Mouse (Mus musculus) brown adipose tissue, adult 24 weeks (tissue): ENCODE results near the gene Psmc6. TPM values are rescaled to one million over a fixed set of nuclear protein-coding genes. Genes with fewer than 3 reads are reported as not detected.

Experiments used
- H3K27ac ChIP-seq: fragments of 200-500 bp; replicated peaks from 2 replicates; pipeline ENCODE4 v1.5.1; 2012; ENCODE audit warnings: low read depth, mild to moderate bottlenecking, low read length
- H3K4me1 ChIP-seq: fragments of 200-500 bp; 2 replicates; pipeline ENCODE4 v1.6.1; 2012; ENCODE audit warnings: low read length, mixed read lengths; ENCODE audit not compliant: control insufficient read depth, insufficient read depth, insufficient read length
- H3K4me3 ChIP-seq: fragments of 200-500 bp; 2 replicates; pipeline ENCODE4 v1.5.1; 2012; ENCODE audit warnings: low read depth, mild to moderate bottlenecking, low read length, moderate library complexity; ENCODE audit not compliant: insufficient read depth
- polyA plus RNA-seq: library from polyadenylated mRNA; stranded (reverse); fragments of >200 nt; gene quantifications from 2 replicates; pipeline ENCODE4 v1.2.4, GENCODE M21; 2012; ENCODE audit not compliant: missing spikeins, insufficient read depth, insufficient read length

The Psmc6 gene
- polyA plus RNA-seq, result 264 and 395 TPM in 2 replicates

DNA sequence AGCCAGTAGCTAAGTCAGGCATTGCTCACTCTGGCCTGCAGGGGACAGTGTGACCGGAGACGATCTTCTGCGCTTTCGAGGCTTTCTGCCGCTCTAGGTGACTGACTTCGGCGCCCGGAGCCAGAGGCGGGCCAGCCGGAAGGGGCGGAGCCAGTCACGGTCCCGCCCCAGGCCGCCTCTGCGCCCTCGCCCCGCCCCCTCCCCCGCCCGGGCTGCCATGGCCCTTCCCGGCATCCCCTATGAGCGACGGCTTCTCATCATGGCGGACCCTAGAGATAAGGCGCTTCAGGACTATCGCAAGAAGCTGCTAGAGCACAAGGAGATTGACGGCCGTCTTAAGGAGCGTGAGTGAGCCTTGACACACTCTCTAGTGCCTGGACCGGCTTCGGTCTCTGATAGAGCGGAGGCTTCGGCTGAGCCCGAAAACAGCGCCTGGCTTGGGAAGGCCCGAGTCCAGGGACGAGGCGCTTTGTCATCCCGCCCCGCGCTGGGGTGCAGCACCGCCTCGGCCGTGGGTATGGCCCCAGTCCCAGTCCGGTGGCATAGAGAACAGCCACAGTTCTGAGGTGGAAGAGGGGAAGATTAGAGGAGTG is at the start of gene Psmc6:
Gene Psmc6, plus strand, starts transcription at position 200 of the 593 bp plus-strand sequence.
- Histone ChIP-seq H3K4me1 (no peaks in the 10 kb centered on the region), H3K27ac (peak within 1 kb of the TSS; percentile 98), H3K4me3 (peak within 1 kb of the TSS; percentile 100)

DNA sequence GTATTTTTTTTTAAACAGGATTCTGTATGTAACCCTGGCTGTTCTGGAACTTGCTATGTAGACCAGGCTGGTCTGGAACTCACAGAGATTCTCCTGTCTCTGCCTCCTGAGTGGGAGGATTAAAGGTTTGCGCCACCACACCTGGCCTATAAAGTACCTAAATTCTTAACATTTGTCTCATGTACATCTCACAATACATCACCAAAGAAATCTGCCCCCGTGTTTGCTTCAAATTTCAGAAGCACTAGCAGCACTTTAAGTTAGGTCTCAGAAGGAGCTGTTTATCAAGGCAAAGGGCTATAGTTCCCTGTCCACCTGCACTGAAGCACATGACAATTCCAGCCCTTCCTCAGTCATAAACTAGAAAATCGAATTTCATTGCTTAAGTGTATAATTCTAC is 47.5 kb upstream of the Psmc6 start:
- Histone ChIP-seq H3K4me1 (no peaks in the 10 kb centered on the region), H3K27ac (no peak overlapping the region), H3K4me3 (no peak overlapping the region)

DNA sequence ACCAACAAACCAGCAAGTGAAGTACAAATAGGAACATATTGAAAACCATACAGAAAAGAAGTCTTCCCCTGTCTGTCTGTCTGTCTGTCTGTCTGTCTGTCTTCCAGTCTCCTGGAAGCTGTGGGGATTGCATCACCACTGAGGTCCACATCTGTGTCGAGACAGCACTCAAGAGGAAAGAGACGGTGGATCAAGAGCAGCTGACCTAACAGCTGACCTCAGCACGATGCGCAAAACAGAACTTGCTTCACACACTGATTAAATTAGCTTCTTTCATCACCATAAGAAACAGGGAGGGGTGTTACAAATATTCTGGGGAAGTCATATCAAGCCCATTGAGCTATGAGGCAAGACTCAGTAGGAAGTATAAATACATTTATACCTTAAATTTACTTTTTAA is 38.0 kb upstream of the Psmc6 start:
- no peaks in the 10 kb centered on the region for H3K4me1 ChIP-seq
- H3K27ac ChIP-seq, result no peak overlapping the region

DNA sequence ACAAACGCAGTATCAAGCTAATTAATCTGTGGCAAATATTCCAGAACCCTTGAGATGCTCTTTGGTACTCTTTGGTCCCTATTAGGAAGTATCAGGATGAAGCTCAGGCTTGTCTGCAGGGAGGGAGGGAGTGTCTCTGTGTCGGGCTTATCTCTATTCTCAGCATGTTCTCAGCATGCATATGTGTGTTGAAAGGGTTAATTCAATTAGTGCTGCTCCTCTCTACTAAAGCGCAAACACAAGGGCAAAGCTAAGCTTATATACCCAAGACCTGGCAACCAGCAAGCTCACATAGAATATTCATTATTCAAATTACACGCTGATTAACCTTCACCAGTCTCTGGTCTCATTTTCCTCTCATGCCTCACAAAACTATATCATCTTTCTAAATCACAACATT is 25.6 kb upstream of the Psmc6 start:
- Histone ChIP-seq H3K4me3 (no peak overlapping the region), H3K4me1 (no peaks in the 10 kb centered on the region), H3K27ac (no peak overlapping the region)

More for the DNA sequence above, 38.0 kb upstream of the Psmc6 start:
- H3K4me3 ChIP-seq, result no peak overlapping the region

DNA sequence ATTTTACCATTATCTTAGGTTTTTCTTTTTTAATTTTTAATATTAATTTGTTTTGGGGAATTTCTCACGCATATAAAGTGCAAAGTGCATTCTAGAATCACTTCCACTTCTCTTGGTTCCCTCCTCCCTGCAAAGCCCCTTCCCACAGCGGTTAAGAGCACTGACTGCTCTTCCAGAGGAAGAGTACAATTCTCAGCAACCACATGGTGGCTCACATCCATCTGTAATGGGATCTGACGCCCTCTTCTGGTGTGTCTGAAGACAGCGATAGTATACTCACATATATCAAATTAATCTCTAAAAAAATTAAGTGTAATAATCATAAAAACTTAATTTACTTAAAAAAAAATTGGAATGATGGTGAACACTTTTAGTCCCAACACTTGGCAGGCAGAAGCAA is 25.2 kb upstream of the Psmc6 start:
- Histone ChIP-seq H3K4me3 (no peak overlapping the region), H3K4me1 (peaks cover under 1% of the 10 kb centered on the region; the same call in 1 of the 2 replicates), H3K27ac (no peak overlapping the region)

DNA sequence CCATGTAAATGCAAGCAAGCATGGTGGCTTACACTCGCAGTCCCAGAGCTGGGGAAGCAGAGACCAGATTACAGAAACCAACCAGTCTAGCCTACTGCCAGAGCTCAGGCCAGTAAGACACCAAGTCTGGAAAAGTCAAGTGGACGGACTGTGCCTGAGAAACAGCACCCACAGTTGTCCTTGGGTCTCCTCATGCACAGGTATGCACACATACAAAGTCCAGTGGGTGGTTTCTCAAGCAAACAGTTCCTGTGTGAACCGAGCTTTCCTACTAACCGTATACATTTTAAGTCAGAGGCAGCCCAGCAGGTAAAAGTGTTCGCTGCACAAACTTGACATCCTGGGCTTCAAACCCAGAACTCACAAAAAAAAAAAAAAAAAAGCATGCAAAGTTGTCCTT is 23.7 kb upstream of the Psmc6 start:
- Histone ChIP-seq H3K27ac (no peak overlapping the region), H3K4me3 (no peak overlapping the region), H3K4me1 (peaks cover 2% of the 10 kb centered on the region; the same call in 1 of the 2 replicates)

DNA sequence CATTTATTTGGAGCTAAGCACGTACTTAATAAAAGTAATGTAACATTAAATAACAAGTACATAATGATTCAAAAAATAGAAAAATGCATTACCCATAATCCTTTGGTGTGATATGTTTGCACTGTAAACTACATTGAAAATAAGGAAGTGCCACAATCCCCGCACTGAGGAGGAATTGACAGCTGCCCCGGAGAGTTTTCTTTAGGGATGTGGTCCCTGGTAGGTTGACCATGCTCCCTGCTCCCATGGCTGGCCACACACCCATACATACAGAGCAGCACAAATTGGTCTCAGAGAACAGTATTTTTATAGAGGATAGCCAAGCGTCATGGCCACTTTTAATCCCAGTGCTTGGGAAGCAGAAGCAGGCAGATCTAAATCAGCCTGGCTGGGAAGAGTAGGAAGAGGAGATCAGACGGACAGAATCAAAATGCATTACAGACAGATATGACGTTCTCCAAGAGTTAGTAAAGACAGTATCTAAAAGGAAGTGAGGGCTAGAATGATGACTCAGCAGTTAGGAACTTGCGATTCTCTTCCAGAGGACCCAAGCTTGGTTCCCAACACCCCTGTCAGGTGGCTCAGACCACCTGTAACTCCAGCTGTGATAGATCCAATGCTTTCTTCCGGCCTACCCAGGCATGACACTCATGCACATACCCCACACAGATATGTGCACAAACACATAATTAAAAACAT is 21.8 kb upstream of the Psmc6 start:
- H3K27ac ChIP-seq, result no peak overlapping the region
- H3K4me3 ChIP-seq, result no peak overlapping the region
- peaks cover 2% of the 10 kb centered on the region; the same call in 1 of the 2 replicates for H3K4me1 ChIP-seq

DNA sequence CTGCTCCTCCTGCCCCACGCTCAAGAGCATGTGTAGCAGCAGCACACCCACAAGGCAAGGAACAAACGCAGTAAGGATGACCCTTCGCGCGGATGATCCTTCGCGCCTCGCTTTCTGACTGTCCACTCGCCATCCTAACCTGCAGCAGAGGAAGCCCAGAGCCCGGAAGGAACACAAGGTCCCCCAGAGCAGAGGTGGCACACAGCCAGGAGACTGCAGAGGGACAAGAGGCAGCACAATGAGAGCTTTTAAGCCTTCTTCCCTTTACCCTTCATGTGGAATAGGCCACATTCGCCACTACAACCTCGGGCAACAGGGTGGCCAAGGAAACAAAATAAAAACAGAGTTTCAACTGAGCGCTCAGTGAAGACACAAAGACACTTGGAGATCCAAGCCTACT is 19.9 kb upstream of the Psmc6 start:
- H3K27ac ChIP-seq, result no peak overlapping the region
- no peak overlapping the region for H3K4me3 ChIP-seq
- H3K4me1 ChIP-seq, result peaks cover 2% of the 10 kb centered on the region; the same call in 1 of the 2 replicates

DNA sequence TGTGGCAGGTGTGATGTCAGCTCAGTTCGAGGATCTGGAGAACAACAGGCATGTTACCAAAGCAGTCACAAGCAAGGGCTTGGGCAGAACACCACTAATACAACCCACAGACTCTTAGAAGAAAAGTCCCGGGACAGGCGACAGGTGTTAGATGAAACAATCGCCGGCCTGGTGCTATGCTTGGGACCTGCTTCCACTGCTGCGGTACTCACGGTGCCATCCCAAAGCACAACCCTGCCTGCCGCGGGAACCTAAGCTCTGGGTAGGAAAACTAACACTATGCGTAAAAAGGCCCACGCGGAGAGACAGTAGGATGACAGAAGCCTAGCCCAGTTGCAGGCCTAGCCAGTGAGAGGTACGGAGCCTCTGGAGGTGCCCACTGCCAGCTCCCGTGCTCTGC is 19.5 kb upstream of the Psmc6 start:
- no peak overlapping the region for H3K27ac ChIP-seq
- peaks cover 2% of the 10 kb centered on the region; the same call in 1 of the 2 replicates for H3K4me1 ChIP-seq
- no peak overlapping the region for H3K4me3 ChIP-seq

DNA sequence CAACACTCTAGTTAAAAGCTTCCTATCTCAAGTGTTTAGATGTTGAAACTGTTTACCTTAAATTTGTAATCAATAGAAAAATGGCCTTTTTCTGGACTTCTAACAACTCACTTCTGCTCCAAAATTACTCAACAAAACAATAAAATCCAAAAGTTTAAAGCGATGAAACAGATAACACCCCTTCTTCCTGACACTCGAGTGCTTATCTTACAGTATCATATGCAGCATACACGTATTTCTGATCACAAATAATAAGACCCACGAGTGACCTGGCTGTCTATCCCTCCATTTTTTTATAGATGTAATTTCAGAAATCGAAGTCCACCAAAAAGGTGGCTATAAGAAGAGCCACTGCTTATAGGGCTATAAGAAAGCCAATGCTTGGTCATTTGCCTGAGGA is 12.7 kb upstream of the Psmc6 start:
- Histone ChIP-seq H3K27ac (no peak overlapping the region), H3K4me3 (peak overlapping the region; percentile 23; the same call in 1 of the 2 replicates), H3K4me1 (peaks cover 3% of the 10 kb centered on the region; the same call in 1 of the 2 replicates)

DNA sequence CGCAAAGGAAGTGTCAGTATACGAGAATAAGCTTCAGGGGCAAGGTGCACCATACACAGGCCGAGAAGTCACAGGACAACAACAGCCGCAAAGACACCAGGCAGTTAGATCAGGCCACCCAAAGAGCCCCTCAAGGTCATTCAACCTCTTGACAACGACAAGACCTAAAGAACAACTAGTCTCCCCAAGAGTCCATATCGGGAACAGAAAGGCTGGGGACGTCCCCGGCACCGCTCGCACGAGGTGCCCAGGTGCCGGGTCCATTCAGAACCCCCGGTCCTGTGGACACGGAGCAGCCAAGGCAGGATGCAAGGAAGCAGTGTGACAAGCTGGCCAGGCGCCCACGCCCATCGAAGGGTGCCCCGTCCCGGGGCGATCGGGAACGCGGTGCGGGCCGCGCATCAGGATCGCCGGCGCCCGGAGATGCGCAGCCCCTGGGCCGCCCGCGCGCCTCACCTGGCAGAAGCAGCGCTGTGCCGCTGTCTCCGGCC is 11.6 kb upstream of the Psmc6 start:
- H3K4me1 ChIP-seq, result peaks cover 3% of the 10 kb centered on the region; the same call in 1 of the 2 replicates
- peak overlapping the region; percentile 91 for H3K4me3 ChIP-seq
- peak overlapping the region; percentile 26; the same call in 1 of the 2 replicates for H3K27ac ChIP-seq

DNA sequence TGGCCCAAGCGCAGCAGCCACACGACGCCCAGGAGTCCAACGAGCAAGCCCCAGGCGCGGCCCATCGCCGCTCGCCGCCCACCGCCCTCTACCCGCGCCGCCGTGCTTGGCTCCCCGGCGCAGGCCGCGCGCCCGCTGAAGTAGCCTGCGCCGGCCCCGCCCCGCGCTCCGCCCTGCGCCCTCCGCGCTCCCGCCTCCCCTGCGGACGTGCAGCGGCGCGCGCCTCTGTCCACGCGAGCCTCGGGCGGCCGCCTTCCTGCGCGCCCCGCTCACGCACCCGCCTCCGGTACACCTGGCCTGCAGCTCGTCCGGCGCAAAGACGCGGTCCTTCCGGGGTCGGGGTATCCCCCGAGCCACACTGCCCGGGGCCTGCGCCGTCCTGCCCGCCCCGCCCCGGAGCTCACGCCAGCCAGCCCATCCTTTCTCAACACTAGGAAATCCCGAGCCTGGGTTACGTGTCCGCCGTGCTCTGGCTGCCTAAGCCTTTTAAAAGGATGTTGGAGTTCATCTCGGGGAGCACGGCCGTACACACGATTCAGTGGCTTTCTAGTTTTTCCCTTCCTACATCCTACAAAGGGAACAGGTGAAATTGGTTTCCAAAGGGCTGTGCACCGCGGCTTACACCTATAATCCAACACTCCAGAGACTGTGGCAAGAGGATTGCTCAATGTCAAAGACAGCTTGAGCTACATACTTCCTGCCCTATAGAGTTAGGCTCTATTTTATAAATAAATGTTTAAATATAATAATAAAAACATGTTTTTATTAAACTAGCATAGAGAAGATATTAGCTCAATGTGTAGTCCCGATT is 11.0 kb upstream of the Psmc6 start, which contains the start of gene Ero1l:
Gene Ero1l, minus strand, starts transcription at position 346 of the 811 bp plus-strand sequence.
- H3K27ac ChIP-seq, result peak within 1 kb of the TSS; percentile 74
- peaks cover 3% of the 10 kb centered on the region; the same call in 1 of the 2 replicates for H3K4me1 ChIP-seq
- H3K4me3 ChIP-seq, result peak within 1 kb of the TSS; percentile 91

DNA sequence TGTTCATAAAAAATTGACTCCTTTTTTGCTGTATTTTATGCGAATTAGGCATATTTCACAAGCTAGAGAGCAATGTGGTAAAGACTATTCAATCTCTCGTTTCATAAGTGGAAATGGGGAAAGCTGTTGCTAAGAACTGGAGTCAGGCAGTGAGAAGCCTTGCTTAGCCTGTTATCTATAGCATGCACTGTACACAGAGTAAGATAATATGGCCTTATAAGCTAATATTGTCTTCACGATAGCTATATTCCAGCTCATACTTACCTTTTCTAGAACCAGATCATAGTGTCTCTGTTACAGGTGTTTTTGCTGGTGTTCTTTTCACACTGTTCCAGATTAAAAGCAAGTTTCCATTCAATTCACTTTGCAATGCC is 10.4 kb upstream of the Psmc6 start:
- no peak overlapping the region for H3K27ac ChIP-seq
- no peak overlapping the region for H3K4me3 ChIP-seq
- H3K4me1 ChIP-seq, result peaks cover 3% of the 10 kb centered on the region; the same call in 1 of the 2 replicates

DNA sequence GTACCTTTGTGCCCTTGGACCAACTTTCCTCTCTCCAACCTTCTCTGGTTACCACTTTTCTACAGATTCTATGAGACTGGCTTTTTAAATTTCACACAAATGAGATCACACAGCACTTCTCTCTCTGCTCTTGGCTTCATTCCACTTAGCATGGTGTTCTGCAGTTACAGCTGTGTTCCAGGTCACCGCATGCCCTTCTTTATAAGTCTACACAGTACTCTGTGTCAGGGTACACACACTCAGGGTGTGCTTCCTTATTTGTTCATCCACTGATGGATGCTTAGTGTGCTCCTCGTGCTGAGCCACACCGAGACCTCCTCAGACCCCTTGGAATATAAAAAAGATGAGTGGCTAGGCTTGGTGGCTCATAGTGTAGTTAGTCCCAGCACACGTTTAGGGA is 9.5 kb upstream of the Psmc6 start:
- H3K4me1 ChIP-seq, result peaks cover 3% of the 10 kb centered on the region; the same call in 1 of the 2 replicates
- H3K4me3 ChIP-seq, result no peak overlapping the region
- no peak overlapping the region for H3K27ac ChIP-seq

DNA sequence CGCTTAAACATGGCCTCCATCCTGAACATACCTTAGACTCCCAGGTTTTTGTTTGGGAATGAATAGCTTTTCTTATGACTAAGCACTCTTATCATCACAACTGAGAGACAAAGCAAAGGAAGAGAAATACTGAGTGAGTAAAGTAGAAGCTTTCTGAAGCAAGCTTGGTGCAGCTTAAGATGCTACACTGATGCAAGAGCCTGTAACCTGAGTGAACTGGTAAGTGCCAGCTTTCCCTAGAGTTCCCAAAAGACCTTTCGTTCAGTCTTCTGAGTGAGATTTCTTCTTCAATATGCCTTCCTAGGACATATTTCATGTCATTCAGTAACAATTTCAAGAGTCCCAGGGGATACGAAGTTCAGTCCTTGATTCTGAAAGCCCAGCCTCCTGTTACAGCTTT is 8.5 kb upstream of the Psmc6 start:
- no peak overlapping the region for H3K4me3 ChIP-seq
- peaks cover 3% of the 10 kb centered on the region; the same call in 1 of the 2 replicates for H3K4me1 ChIP-seq
- H3K27ac ChIP-seq, result no peak overlapping the region
